Mouse (Mus musculus): ENCODE measurements around the gene Cd59a. TPM values are rescaled to one million over a fixed set of nuclear protein-coding genes. Genes with fewer than 3 reads are reported as not detected.

The Cd59a gene
- polyA plus RNA-seq (2021; fragmentation: Nextera tagmentation), result 8.6 and 9.8 TPM in 2 replicates
- long read RNA-seq, experiment 1, transcript Cd59a-201 (4 exons, 1,691 nt), result major isoform, 35 of 35 reads
- long read RNA-seq, experiment 1, partial matches to known transcripts, result 0 of 35 reads
- long read RNA-seq, experiment 1, other reads (novel, unspliced or antisense), result 0 of 35 reads
- long read RNA-seq, experiment 2, transcript Cd59a-201 (4 exons, 1,691 nt), result major isoform, 5 of 7 reads
- long read RNA-seq, experiment 2, partial matches to known transcripts, result 0 of 7 reads
- long read RNA-seq, experiment 2, other reads (novel, unspliced or antisense), result 2 of 7 reads

DNA sequence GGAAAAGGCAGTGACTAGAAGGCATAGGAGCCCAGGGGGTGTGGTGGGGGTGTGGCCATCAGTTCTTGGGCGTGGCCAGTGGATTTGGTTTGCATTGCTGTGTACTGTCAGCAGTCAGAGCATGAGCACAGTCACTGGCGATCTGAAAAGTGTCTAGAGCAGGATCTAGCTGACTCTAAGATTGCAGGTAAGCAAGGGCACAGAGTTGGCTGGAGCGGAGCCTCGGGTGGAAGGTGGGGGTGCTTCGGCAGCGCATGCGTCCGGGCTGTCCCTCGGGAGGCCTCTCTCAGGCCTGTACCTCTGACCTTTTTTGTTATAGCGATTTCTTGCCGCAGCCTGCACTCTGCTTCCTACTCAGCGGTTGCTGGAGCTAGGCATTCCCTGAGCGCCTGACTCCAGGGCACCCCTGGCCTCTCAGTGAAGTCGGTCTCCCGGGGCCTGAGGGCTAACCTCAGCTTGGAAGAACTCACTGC is at the start of gene Cd59a:
Gene Cd59a, plus strand, starts transcription at position 61 of the 473 bp plus-strand sequence.

DNA sequence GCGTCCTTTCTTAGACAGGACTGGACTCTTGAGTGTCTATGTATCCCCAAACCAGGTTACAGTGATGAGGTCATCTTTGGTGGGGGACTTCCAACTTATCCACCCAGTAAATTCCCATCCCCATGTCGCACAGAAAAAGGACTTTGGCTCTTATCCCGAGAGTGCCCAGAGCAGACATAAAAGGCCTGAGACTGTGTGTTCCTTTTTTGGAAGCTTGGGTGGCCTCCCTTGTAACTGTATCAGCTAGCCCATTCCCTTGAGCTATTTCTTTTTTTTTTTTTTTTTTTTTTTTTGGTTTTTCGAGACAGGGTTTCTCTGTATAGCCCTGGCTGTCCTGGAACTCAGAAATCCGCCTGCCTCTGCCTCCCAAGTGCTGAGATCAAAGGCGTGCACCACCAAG is 30.1 kb upstream of the Cd59a start, which contains the start of gene Gm10912:
Gene Gm10912, plus strand, starts transcription at position 301 of the 400 bp plus-strand sequence.

DNA sequence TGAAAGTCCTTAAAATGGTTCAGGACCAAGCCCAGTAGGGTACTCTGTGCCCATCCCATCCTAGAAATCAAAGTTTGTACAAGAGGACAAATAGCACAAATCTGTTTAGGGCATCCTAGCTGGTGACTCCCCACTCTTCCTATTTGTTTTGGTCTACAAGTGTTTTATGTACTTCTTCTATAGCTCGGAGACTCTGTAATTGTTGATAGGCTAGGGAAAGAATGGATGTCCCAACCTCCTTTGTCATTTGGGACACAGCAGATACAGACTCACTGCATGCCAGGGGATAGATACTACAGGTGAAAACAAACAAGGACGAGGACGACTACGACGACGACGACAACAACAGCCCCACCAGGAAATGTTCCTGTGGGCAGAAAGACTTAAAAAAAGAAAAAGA is 27.2 kb upstream of the Cd59a start, which contains the start of gene Gm10799:
Gene Gm10799, minus strand, starts transcription at position 101 of the 400 bp plus-strand sequence.

DNA sequence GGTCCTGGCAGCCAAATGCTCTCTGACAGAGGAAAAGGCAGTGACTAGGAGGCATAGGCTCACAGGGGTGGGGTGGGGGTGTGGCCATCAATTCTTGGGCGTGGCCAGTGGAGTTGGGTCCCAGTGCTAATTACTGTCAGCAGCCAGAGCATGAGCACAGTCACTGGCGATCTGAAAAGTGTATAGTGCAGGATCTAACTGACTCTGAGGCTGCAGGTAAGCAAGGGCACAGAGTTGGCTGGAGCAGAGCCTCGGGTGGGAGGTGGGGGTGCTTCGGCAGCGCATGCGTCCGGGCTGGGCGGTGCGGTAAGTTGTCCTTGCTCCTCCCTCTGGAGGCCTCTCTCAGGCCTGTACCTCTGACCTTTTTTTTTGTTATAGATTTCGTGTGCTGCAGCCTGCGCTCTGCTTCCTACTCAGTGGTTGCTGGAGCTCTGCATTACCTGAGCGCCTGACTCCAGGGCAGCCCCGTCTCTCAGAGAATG is 25.9 kb upstream of the Cd59a start, which contains the start of gene Cd59b:
Gene Cd59b, plus strand, starts transcription at position 146 of the 482 bp plus-strand sequence.

DNA sequence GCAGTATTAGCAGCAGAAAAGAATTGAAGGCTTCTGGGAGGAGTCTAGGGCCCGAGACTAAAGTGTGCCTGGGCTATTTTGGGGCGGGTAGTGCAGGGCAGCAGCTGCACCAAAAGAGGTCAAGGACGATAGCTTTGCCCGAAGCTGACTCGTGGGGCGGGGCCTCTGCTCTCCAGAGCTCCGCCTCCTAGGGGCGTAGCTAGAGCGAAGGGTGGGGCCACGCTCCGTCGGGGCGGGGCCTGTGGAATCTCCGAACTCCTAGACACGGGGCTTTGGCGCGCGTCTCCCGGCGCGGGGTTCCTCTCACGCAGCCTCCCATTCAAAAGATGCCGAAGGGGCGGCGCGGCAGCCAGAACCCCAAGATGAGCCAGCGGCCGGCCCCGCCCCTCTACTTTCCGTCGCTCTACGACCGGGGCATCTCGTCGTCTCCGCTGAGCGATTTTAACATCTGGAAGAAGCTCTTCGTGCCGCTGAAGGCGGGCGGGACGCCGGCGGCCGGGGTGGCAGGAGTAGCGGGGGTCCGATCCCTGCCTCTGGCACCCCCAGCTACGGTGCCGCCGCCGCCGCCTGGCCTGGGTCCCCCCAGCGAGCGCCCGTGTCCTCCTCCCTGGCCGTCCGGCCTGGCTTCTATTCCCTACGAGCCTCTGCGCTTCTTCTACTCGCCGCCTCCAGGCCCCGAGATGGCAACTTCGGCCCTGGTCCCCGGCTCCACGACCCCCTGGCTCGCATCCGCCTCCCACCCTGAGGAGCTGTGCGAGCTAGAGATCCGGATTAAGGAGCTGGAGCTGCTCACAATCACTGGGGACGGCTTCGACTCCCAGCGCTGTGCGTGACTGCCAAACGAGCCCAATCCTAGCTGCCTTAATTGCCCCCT is 27.1 kb downstream of the Cd59a start, which contains the start of gene A930018P22Rik:
Gene A930018P22Rik, plus strand, starts transcription at position 265 of the 874 bp plus-strand sequence.

Other genes starting within 250 kb of the Cd59a start
- gene Lmo2, start 137.8 kb upstream of the Cd59a start, polyA plus RNA-seq (2021; fragmentation: Nextera tagmentation), result 15.2 and 22.1 TPM in 2 replicates
- gene Fbxo3, start 68.1 kb upstream of the Cd59a start, polyA plus RNA-seq (2021; fragmentation: Nextera tagmentation), result 33.4 and 45.1 TPM in 2 replicates
- gene 4931422A03Rik, start 67.4 kb upstream of the Cd59a start, polyA plus RNA-seq (2021; fragmentation: Nextera tagmentation), result 0.22 and 0.70 TPM in 2 replicates
- gene Gm10912, start 30.0 kb upstream of the Cd59a start, polyA plus RNA-seq (2021; fragmentation: Nextera tagmentation), result 0.13 TPM in 1 of 2 replicates, not detected in the other
- not detected in 2 replicates for gene Gm10799, start 27.3 kb upstream of the Cd59a start, polyA plus RNA-seq (2021; fragmentation: Nextera tagmentation)
- gene Cd59b, start 26.0 kb upstream of the Cd59a start, polyA plus RNA-seq (2021; fragmentation: Nextera tagmentation), result 10.5 and 12.2 TPM in 2 replicates
- gene A930018P22Rik, start 27.0 kb downstream of the Cd59a start, polyA plus RNA-seq (2021; fragmentation: Nextera tagmentation), result 0.14 and 0.34 TPM in 2 replicates